Mouse (Mus musculus): ENCODE measurements around the gene Kif14. TPM values are rescaled to one million over a fixed set of nuclear protein-coding genes. Genes with fewer than 3 reads are reported as not detected.
A peak's percentile ranks its signal among the peaks of the same experiment; 100 is the strongest.
"Not testable (repeated sequence)": the region's sequence is repeated elsewhere in the genome, so short reads cannot be mapped to it uniquely, and the experiment has no call there.

Kif14 gene
- polyA plus RNA-seq, 1 experiment from 2014 or later = 6.1 TPM

GRCm38 (mm10) chr1:136506255-136506654 lies 40.1 kb downstream of the Kif14 start:
- H3K4me1 ChIP-seq (replicated peaks); H3K9me3 ChIP-seq; H3K27me3 ChIP-seq (ENCODE audit: insufficient read depth, poor library complexity, severe bottlenecking); H3K27ac ChIP-seq; H3K4me3 ChIP-seq; DNase-seq (ENCODE audit: low spot score): not testable (repeated sequence)
- WGBS = 77% methylated on average over 10 of the region's 10 CpGs
- H3K36me3 ChIP-seq = peaks cover 71% of the 10 kb centered on the region

- Histone ChIP-seq H3K36me3 (peaks cover 79% of the 10 kb centered on the region), H3K27me3 (ENCODE audit: insufficient read depth, poor library complexity, severe bottlenecking) (no peaks in the 10 kb centered on the region), H3K4me3 (no peak overlapping the region), H3K27ac (no peak overlapping the region), H3K9me3 (no peaks in the 10 kb centered on the region), H3K4me1 (replicated peaks) (no peaks in the 10 kb centered on the region)
- DNase-seq (ENCODE audit: low spot score) = no peak
- 75% methylated on average over 6 of the region's 6 CpGs for WGBS
Measured at GRCm38 (mm10) chr1:136512317-136512716, 46.2 kb downstream of the Kif14 start.

- H3K27me3 ChIP-seq (ENCODE audit: insufficient read depth, poor library complexity, severe bottlenecking) = no peaks in the 10 kb centered on the region
- peaks cover 79% of the 10 kb centered on the region for H3K36me3 ChIP-seq
- no peaks in the 10 kb centered on the region for H3K4me1 ChIP-seq (replicated peaks)
- H3K4me3 ChIP-seq = no peak overlapping the region
- H3K27ac ChIP-seq = no peak overlapping the region
- no peak for DNase-seq (ENCODE audit: low spot score)
- no peaks in the 10 kb centered on the region for H3K9me3 ChIP-seq
- 94% methylated on average over 11 of the region's 11 CpGs for WGBS
Measured at GRCm38 (mm10) chr1:136513181-136513580, 47.0 kb downstream of the Kif14 start.

- H3K27ac ChIP-seq = no peak overlapping the region
- H3K36me3 ChIP-seq = peaks cover 94% of the 10 kb centered on the region
- H3K4me1 ChIP-seq (replicated peaks) = no peaks in the 10 kb centered on the region
- H3K9me3 ChIP-seq = no peaks in the 10 kb centered on the region
- no peak overlapping the region for H3K4me3 ChIP-seq
- no peak for DNase-seq (ENCODE audit: low spot score)
- 80% methylated on average over 7 of the region's 7 CpGs for WGBS
- no peaks in the 10 kb centered on the region for H3K27me3 ChIP-seq (ENCODE audit: insufficient read depth, poor library complexity, severe bottlenecking)
Measured at GRCm38 (mm10) chr1:136518699-136519356, 52.7 kb downstream of the Kif14 start.

- 82% methylated on average over 11 of the region's 11 CpGs for WGBS
- no peaks in the 10 kb centered on the region for H3K27me3 ChIP-seq (ENCODE audit: insufficient read depth, poor library complexity, severe bottlenecking)
- peaks cover 77% of the 10 kb centered on the region for H3K36me3 ChIP-seq
- no peak for DNase-seq (ENCODE audit: low spot score)
- H3K9me3 ChIP-seq = no peaks in the 10 kb centered on the region
- H3K27ac ChIP-seq = no peak overlapping the region
- no peak overlapping the region for H3K4me3 ChIP-seq
- no peaks in the 10 kb centered on the region for H3K4me1 ChIP-seq (replicated peaks)
Measured at GRCm38 (mm10) chr1:136521363-136521937, 55.3 kb downstream of the Kif14 start.

GRCm38 (mm10) chr1:136524917-136525316 lies 58.8 kb downstream of the Kif14 start:
- 49% methylated on average over 2 of the region's 2 CpGs for WGBS
- Histone ChIP-seq H3K4me3 (no peak overlapping the region), H3K36me3 (peaks cover 79% of the 10 kb centered on the region), H3K27me3 (ENCODE audit: insufficient read depth, poor library complexity, severe bottlenecking) (no peaks in the 10 kb centered on the region), H3K27ac (no peak overlapping the region), H3K9me3 (no peaks in the 10 kb centered on the region), H3K4me1 (replicated peaks) (no peaks in the 10 kb centered on the region)
- DNase-seq (ENCODE audit: low spot score) = peak; percentile 68

GRCm38 (mm10) chr1:136525818-136526217 lies 59.7 kb downstream of the Kif14 start:
- peaks cover 81% of the 10 kb centered on the region for H3K36me3 ChIP-seq
- no peaks in the 10 kb centered on the region for H3K27me3 ChIP-seq (ENCODE audit: insufficient read depth, poor library complexity, severe bottlenecking)
- no peak overlapping the region for H3K4me3 ChIP-seq
- H3K27ac ChIP-seq = no peak overlapping the region
- no peak for DNase-seq (ENCODE audit: low spot score)
- H3K4me1 ChIP-seq (replicated peaks) = no peaks in the 10 kb centered on the region
- WGBS = 88% methylated on average over 6 of the region's 6 CpGs
- no peaks in the 10 kb centered on the region for H3K9me3 ChIP-seq

GRCm38 (mm10) chr1:136527163-136527562 lies 61.0 kb downstream of the Kif14 start:
- Histone ChIP-seq H3K36me3 (peaks cover 70% of the 10 kb centered on the region), H3K9me3 (no peaks in the 10 kb centered on the region), H3K27me3 (ENCODE audit: insufficient read depth, poor library complexity, severe bottlenecking) (no peaks in the 10 kb centered on the region), H3K4me1 (replicated peaks) (no peaks in the 10 kb centered on the region), H3K27ac (no peak overlapping the region), H3K4me3 (no peak overlapping the region)
- DNase-seq (ENCODE audit: low spot score) = no peak
- 90% methylated on average over 16 of the region's 16 CpGs for WGBS

- Histone ChIP-seq H3K4me3 (no peak overlapping the region), H3K9me3 (no peaks in the 10 kb centered on the region), H3K27ac (no peak overlapping the region), H3K27me3 (ENCODE audit: insufficient read depth, poor library complexity, severe bottlenecking) (no peaks in the 10 kb centered on the region), H3K4me1 (replicated peaks) (no peaks in the 10 kb centered on the region), H3K36me3 (peaks cover 45% of the 10 kb centered on the region)
- 90% methylated on average over 3 of the region's 3 CpGs for WGBS
- no peak for DNase-seq (ENCODE audit: low spot score)
Measured at GRCm38 (mm10) chr1:136532556-136532955, 66.4 kb downstream of the Kif14 start.

- 83% methylated on average over 6 of the region's 6 CpGs for WGBS
- Histone ChIP-seq H3K27ac (no peak overlapping the region), H3K4me3 (no peak overlapping the region)
Measured at GRCm38 (mm10) chr1:136536947-136537346, 70.8 kb downstream of the Kif14 start.

GRCm38 (mm10) chr1:136538247-136538646 lies 72.1 kb downstream of the Kif14 start:
- H3K4me3 ChIP-seq = no peak overlapping the region
- H3K36me3 ChIP-seq = peaks cover 15% of the 10 kb centered on the region
- peaks cover 5% of the 10 kb centered on the region; the same call in 1 of the 2 replicates for H3K9me3 ChIP-seq
- H3K4me1 ChIP-seq (replicated peaks) = peaks cover 14% of the 10 kb centered on the region
- DNase-seq (ENCODE audit: low spot score) = no peak
- 91% methylated on average over 4 of the region's 4 CpGs for WGBS
- H3K27me3 ChIP-seq (ENCODE audit: insufficient read depth, poor library complexity, severe bottlenecking) = no peaks in the 10 kb centered on the region
- no peak overlapping the region for H3K27ac ChIP-seq

More at GRCm38 (mm10) chr1:136536947-136537346, 70.8 kb downstream of the Kif14 start:
- Histone ChIP-seq H3K27me3 (ENCODE audit: insufficient read depth, poor library complexity, severe bottlenecking) (no peaks in the 10 kb centered on the region), H3K36me3 (peaks cover 15% of the 10 kb centered on the region), H3K9me3 (peaks cover 5% of the 10 kb centered on the region; the same call in 1 of the 2 replicates), H3K4me1 (replicated peaks) (peaks cover 14% of the 10 kb centered on the region)
- DNase-seq (ENCODE audit: low spot score) = no peak

GRCm38 (mm10) chr1:136540407-136540895 lies 74.3 kb downstream of the Kif14 start:
- no peak overlapping the region for H3K27ac ChIP-seq
- 60% methylated on average over 9 of the region's 9 CpGs for WGBS
- no peaks in the 10 kb centered on the region for H3K27me3 ChIP-seq (ENCODE audit: insufficient read depth, poor library complexity, severe bottlenecking)
- peaks cover 15% of the 10 kb centered on the region for H3K36me3 ChIP-seq
- no peak overlapping the region for H3K4me3 ChIP-seq
- peaks cover 18% of the 10 kb centered on the region for H3K4me1 ChIP-seq (replicated peaks)
- DNase-seq (ENCODE audit: low spot score) = no peak
- peaks cover 5% of the 10 kb centered on the region; the same call in 1 of the 2 replicates for H3K9me3 ChIP-seq

- Histone ChIP-seq H3K4me1 (replicated peaks) (peaks cover 18% of the 10 kb centered on the region), H3K27ac (0 out of 2 replicates have a peak overlapping the region, but pooled peaks have one; percentile 56), H3K9me3 (peaks cover 5% of the 10 kb centered on the region; the same call in 1 of the 2 replicates), H3K4me3 (no peak overlapping the region), H3K36me3 (peaks cover 10% of the 10 kb centered on the region), H3K27me3 (ENCODE audit: insufficient read depth, poor library complexity, severe bottlenecking) (no peaks in the 10 kb centered on the region)
- no peak for DNase-seq (ENCODE audit: low spot score)
- 69% methylated on average over 12 of the region's 12 CpGs for WGBS
Measured at GRCm38 (mm10) chr1:136541618-136542376, 75.7 kb downstream of the Kif14 start.
